Mouse (Mus musculus): ENCODE data around the gene Agps.

The Agps gene

DNA sequence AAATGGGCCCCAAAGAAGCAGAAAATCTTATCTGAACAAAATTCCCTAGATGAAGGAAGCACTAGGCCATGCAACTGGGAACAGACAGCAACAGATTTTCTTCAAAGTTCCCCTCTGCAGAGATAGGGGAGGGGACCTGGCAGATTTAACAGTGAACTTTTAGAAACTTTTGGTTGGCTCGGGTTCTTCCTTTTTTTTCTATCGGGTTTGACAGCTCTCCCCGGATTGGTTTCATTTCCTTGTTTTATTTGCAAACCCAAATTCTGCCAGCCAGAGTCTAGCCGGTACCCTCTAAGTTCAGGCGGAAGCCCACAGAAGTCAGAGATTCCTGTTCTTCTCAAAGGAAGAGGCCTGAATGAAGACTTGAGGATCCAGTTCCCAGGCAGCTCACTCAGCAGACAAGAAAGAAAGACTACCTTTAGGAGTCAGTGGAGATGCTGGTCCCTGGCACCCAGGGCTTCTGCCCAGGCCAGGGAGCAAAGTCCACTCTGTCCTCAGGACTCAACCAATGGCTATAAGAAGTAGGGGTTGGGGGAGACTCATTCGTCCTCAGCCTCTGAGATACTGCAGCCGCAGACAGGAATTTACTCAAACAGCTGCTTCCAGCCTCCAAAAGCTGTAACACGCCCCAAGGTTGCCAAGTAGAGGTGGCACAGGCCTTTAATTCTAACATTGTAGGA, 2.9 kb upstream of the Agps start:
- DNase-seq (ENCODE audit: low read depth), result peak; percentile 31

DNA sequence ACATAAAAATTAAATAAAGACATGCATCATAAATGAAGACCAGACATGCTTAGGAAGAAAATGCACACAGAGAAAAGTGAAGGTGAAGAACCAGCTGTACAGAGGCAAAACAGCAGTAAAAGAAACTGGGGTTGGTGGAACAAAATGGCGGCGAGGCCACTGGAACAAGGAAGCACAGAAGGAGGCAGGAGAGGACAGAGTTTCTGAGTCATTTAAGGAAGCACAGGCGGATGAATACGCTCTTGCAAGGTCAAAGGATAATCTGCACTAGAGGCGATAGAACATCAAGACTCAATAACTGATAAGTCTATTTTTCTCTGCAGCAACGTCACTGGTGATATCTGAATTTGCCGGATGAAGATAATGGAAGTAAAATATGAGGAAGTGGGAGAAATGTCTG, 1.7 kb upstream of the Agps start:
- no peak for DNase-seq (ENCODE audit: low read depth)

DNA sequence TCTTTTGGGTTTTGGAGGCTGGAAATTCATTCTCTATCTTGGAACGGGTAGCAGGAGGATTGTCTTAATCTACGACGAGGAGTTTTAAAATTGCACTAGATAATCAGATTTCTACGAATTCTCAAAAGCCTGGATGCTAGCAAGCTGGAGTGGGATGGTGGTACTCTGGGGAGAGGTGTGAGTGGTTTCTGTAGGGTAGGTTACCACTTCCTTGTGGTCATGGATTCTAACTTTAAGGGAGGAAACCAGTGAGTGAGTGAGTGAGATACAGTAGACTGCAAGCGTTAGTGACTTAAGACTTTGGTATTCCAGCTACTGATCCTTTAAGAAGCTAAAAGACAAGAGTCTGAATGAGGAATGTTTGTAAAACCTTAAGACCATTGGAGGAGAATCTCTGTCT, 804 bp downstream of the Agps start:
- DNase-seq (ENCODE audit: low read depth), result no peak

DNA sequence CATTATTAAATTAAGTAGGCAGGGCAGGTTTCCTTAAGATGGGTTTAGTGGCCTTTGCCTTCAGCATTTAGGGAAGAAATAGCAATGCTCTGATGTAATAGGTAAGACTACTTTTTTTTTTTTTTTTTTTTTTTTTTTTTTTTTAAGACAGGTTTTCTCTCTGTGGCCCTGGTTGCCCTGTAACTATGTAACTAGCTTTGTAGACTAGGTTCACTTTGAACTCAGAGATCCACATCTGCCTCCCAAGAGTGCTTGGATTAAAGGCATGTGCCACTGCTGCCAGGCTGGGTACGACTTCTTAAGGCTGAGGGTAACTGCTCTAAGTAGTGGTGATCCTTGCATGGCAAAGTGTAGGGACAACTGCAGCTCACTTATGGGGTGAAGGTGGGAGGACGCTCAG, 2.5 kb downstream of the Agps start:
- DNase-seq (ENCODE audit: low read depth), result no peak

DNA sequence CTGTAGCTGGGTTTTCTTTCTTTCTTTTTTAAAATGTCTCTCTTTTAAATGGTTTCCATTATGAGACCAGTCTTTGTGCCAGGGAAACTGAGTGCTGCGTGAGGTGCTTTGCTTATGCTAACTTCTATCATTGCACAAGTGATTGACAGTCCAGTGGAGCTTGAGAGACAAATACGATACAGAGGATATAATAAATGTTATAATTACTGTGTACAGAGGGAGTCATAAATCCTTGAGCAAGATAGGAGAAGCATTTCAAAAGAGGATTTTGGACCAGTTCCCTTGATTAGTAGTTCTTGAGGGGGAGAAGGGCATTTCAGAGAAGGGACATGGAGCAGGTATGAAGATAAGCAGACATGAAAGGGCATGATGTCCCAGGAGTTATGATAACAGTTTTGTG, 10.3 kb downstream of the Agps start:
- DNase-seq (ENCODE audit: low read depth), result no peak

DNA sequence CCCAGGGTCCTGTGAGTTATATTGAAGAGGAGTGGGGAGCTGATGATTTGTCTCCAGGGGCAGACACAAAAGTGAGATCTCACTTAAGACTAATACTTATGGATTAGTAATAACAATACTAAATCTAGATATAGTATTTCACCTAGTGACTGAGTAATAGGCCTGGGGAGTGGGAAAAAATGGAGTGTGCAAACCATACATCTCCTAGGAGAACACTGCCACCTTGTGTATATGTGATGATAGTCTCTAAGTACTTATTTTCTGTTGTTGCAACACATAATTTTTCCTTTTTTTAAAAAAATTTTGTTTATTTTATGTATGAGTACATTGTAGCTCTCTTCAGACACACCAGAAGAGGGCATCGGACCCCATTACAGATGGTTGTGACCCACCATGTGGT, 15.7 kb downstream of the Agps start:
- DNase-seq (ENCODE audit: low read depth), result no peak

DNA sequence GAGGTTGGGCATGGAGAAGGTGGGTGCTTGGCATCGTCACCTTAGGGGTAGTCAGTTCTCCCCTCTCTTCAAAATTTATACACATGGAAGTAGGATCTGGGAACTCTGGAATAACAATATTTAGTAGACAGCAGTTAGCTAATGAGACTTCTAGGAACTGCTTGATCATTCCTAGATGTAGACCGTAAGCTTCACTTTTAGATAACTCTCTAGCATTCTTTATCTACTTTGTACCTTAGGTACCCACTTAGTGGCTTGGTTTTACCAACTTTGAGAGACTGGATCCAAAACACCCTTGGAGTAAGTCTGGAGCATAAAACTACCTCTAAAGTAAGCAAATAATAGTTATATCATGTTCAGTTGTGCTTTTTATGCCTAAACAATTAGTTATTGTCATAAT, 20.5 kb downstream of the Agps start:
- no peak for DNase-seq (ENCODE audit: low read depth)

DNA sequence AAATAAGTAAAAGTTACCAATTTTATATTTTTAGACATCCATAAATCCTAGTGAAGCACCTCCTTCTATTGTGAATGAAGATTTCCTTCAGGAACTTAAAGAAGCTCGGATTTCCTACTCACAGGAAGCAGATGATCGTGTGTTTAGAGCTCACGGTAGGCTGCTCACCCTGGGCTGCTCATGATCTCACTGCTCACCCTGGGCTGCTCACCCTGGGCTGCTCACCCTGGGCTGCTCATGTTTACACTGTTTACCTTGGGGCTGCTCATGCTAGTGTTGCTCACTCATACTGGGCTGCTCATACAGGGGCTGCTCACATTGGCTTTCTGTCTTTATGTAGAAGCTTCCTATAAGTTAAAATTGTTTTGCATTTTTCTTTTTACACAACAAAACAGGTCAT, 22.2 kb downstream of the Agps start:
- no peak for DNase-seq (ENCODE audit: low read depth)

DNA sequence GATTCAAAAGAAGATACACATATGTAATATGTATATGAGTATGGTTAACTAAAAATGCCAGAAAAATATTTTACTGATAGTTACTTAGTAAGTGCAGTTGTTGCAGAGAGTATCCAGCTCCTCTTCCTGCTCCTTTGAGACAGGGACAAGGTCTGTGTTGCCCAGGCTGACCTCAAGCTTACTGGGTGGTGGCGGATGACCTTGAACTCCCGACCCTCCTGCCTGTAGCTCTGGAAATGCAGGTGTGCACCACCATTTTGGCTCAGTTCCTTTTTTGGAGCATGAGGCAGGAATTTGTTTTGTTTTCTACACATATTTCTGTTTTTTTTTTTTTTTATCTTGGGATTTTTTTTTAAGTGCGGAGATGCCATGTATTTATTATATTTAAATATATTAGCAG, 29.1 kb downstream of the Agps start:
- no peak for DNase-seq (ENCODE audit: low read depth)

DNA sequence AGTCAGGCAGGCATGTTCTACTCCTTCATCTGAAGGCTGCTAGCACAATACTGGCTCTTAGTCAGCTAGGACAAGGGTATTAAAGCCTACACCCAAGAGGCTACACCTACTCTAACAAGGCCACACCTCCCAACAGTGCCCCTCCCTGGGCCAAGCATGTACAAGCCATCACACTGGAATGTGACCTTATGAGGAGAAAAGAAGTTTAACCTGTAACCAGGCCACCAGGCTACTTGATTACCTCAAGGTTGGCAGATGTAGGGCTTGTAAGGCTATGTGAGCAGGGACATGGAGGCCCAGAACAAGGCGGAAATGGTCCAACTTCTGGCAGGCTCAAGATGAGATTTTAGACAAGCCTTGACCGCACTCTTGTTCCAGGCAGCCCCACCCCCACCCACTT, 37.6 kb downstream of the Agps start:
- DNase-seq (ENCODE audit: low read depth), result no peak

DNA sequence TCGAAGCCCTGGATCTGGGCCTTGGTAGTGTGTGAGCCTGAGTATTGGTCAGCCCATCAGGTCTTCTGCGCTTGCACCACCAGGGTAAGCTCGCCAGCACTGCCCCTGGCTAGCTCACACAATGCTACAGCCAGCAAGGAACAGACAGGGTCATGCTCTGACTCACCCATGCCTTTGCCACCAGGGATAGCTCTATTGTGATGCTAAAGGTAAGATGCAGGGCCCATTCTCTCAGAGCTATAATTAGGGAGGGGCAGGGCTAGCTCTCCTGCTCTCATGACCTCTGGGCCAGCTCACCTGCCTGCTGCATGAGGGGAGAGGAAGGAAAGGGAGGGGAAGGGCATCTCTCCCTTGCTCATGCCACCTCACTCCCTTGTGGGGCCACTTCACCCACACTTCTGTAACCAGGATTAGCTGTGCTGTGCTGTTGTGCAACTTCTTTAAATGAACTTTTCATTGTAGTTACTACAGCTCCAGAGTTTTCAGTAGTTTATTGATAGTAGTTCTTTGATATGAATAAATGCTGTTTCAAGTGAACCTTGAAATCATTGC, 42.1 kb downstream of the Agps start:
- no peak for DNase-seq (ENCODE audit: low read depth)

DNA sequence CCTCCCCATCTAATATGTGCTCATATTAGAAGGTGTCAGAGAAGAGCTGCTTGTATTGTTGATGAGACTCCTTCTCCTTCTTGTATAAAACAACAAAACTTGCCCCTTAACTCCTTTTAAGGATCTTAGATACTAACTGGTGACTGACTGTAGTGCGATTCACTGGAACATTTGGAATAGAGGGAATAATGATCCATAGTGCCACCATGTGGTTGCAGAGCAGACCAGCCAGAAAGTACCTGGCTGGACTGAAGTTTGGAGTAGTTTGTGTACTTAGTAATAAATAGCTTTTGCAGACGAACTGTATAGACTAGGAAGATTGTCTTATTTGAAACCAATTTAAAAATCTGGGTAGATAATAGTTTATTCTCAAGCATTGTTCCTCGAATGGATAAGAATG, 47.8 kb downstream of the Agps start:
- no peak for DNase-seq (ENCODE audit: low read depth)

DNA sequence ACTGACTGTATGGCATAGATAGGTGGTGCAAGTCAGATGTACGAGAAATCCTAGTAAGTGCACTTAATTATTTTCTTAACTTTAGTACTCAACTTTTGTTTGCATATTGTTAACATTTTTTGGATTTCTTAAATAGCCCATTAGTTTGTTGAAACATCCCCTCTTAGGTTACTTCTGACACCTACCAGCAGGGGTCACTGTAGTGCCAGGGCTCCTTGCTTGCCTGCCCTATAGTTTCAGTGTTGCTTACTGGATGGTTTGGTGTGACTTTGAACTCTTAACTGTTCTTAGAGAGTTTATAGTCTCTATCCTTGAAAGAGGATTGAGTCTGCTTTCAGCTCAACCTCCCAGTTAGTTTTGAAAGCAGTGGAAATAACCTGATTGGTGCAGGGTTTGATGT, 51.6 kb downstream of the Agps start:
- peak; percentile 67 for DNase-seq (ENCODE audit: low read depth)

DNA sequence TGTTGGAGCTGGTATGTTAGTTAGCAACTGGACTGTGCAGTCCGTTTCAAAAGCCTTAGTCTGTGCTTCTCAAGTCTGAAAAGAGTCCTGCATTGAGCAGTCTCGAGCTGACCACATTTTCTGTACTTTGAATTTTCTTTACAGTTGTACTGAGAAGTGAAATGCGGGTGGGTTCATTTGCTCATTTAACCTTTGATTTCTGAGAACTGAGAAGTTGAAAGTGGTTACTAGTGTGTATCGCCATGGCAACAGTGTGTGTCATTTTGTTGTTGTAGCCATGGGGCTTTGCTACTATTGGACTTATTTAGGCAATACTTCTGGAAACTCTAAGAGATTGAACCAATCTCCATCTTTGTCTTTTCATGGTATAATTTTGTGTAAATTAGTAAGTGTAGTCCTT, 60.0 kb downstream of the Agps start:
- peak; percentile 12 for DNase-seq (ENCODE audit: low read depth)

DNA sequence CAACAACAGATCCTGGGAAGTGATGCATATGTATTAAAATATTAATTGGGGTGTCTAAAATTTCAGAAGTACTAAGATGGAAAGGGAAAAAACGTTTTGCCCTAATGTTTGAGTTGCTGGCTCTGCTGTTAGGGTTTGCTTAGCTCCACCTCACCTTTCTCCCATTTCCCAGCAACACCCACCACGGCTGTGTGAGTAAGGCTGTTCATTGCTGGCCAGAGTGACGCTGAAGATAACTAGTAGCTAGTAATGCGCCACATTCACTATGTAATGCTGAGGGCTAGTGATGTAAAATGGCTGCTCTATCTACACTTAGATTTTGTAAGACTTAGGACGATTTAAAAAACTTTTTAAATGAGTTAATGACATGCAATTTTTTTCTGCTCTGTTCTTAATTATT, 63.7 kb downstream of the Agps start:
- DNase-seq (ENCODE audit: low read depth), result no peak

DNA sequence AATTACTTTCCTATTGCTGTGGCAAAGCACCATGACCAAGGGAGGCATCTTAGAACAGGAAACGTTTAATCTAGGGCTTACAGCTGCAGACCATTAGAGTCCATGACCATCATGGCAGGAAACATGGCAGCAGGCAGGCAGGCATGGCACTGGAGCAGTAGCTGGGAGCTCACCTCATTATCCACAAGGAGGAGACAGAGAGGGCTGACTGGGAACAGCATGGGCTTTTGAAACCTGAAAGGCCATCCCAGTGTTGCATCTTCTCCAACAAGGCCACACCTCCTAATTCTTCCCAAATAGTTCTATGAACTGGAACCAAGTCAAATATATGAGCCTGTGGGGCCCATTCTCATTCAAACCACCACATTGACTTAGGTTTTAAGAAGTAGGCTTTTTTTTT, 68.3 kb downstream of the Agps start:
- no peak for DNase-seq (ENCODE audit: low read depth)

DNA sequence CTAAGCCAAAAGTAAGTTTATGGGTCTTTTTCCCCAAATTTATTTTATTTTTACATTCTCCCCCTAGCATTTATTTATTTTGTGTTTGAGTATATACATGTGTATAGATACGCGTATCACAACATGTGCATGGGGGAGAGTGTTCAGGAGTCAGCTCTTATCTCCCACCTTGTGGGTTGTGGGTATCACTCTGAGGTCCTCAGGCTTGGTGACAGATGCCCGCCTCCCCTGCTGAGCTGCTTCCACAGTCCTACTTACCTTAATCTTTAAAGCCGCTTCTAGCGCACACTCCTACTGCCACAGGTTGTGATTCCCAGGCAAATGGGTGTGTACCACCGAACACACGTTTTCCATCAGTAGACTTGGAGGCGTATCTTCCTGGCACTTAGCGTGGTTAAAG, 69.9 kb downstream of the Agps start:
- DNase-seq (ENCODE audit: low read depth), result no peak

DNA sequence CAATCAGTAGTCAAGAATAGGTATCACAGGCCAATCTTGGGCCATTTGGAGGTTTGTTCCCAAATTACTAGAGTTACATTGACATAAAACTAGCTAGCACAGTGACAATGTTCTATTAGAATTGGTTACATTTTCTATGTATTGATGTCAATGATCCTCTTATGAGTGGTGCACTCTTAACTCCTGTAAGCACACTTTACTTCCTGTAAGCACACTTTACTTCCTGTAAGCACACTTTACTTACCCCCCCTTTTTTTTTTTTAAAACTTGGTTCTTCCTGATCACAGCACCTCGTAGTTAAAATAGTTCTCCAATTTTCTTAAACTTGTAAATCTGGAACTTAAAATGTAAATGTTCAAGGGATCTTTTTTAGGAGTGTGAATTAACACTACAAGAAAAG, 75.2 kb downstream of the Agps start:
- no peak for DNase-seq (ENCODE audit: low read depth)

DNA sequence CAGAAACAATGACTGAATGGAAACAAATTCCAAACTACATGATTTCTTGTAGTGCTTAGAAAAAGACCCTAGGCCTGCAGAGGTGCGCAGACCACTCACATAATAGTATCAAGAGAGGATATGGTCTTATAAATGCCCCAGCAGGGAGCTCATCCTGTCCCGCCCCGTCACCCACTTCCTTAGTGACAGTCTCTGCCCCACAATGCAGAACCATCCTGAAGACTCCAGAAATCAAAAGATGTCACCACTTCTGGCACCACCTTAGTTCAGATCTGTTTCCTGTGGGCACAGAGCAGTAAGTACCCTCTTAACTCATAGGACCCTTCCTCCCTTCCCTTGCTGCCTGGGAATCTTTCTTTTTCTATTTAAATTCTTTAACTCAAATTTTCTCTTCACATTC, 83.1 kb downstream of the Agps start:
- DNase-seq (ENCODE audit: low read depth), result no peak

DNA sequence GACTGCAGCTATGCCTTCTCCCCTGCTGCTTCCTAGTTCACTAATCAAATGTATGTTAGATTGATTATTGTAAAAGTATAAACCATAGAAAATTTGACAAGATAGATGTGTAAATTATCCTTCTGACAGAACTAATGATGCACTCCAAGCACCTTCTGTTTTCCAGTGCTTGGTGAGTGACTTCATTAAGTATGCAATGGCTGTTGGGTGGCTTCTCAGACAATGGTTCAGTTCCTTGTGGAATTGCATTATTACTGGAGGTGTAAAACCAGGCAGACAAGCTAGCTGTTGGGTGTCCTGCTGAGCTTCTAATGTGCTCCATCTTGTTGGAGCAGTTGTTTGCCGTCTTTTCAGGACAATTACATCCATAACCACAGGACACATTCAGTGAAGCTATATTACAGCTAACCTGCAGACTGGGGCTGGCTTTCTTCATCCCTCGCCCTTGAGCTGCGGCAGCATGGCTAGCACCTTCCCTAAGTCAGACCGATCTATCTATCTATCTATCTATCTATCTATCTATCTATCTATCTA, 91.9 kb downstream of the Agps start:
- no peak for DNase-seq (ENCODE audit: low read depth)

DNA sequence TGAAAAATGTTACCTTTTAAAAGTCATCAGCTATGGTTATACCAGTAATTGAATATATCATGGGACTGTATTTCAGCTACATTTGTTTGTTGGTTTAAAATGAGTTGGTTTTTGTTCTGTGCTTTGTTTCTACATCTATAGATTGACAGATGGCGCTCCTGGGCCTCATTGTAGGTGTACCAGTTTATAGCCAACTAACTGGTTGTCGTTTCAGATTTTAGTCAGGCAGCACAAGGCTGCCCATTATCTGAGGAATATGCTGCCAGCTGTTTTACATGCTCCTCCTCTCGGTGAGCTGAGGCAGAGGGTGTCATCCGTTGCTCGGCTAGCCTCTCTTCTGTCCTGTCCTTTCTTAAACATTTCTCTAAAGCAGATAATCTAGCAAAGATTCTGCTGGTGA, 94.1 kb downstream of the Agps start:
- DNase-seq (ENCODE audit: low read depth), result no peak

DNA sequence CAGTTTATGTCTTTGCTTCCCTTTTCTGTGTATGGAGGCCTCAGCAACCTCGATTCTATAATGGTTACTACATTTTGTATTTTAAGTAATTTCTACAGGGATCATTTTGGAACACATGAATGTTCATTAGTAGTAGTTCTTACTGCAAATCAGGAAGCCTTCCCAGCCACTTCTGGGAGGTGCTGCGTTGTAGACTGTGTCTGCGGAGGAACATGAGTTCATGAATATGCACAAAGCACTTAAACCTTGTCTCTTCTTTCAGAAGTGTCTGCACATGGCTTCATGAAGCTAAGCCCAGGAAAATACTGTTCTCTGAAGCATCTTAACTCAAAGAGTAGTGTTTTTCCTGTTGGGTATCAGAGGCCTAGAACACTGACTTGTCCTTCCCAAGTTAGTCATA, 96.0 kb downstream of the Agps start:
- no peak for DNase-seq (ENCODE audit: low read depth)

DNA sequence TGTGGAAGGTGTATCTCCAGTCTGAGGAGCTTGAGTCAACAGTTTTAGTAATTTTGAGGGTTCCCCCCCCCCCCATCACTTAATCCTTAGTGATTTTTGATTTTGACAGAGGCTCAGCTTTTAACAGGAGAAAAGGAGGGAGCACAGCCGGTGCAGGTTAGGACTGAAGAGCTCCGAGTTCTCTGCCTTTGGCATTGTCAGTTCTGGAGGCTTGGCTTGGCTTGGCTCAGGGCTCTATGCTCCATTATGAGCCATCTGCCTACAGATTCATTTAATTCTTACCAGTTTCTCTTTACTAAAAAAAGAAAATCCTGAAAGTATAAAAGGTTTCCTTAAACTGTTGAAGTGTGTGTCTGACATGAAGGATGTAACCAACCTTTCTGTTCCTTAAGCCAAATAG, 97.2 kb downstream of the Agps start:
- no peak for DNase-seq (ENCODE audit: low read depth)

DNA sequence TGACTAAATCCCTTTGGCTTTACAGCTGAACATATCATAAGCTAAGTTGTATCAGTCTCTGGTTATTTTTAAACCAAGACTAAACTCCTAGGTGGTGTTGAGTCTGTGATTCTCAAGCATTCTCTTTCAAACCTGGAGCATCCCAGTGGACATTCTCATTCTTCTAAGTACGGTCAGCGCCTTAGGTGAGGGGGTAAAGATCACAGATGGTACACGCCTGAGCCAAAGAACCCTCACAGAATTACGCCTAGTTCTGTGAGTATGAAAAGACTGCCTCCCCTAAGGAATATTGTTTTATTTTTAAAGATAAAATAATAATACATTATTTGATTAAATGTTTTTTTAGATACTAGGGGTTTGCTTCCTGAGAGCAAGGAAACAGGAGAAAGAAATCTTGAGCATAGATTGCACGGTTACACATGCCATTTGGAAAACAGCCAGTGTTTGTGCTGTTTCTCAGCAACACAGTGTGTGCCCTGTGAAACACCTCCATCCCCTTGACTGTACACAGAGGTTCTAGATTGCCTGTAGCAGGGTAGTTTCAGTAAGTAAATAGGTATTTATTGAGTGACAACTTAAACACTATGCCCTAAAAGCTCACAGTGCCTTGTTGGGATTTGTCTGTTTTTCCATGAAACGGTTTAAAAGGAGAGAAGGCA, 97.9 kb downstream of the Agps start:
- no peak for DNase-seq (ENCODE audit: low read depth)
